Mouse (Mus musculus) heart, postnatal 25 days (tissue): Measurements from ENCODE around the gene Btbd35f17. TPM values are rescaled to one million over a fixed set of nuclear protein-coding genes. Genes with fewer than 3 reads are reported as not detected.
"Not testable (repeated sequence)": the region's sequence is repeated elsewhere in the genome, so short reads cannot be mapped to it uniquely, and the experiment has no call there.

Experiments used
- DNase-seq: peaks from one replicate; pipeline ENCODE4 v3.0.0; 2022; ENCODE audit warnings: low spot score
- intact Hi-C: fragments of 180-260 bp; cut with DNase I; formaldehyde crosslinking; loops from one replicate; pipeline ENCODE4 v1.15.1; 2025
- total RNA-seq, 2 experiments: library from RNA; stranded (reverse); gene quantifications; 2 replicates each; pipeline ENCODE4 v1.2.3; 2021

Btbd35f17 gene
- total RNA-seq = not detected

DNA sequence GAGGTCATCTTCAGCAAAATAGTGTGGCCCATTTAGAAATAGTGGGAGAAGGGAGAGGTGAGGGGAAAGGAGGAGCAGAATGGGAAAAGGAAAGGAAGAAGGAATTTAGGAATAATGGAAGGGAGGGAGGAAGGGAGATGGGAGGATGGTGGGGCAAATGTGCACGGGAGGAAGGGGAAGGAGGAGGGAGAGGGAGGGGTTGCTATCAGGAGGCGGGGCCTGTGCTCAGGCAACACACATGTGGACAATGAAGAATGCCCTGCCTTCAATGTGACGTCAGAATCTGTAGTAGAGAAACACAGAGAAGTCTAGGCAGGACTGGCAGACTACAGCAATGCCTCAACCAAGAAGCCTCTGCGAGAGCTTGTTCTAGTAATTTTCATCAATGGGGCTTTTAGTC, at the start of gene Btbd35f17:
Btbd35f17 (plus strand) TSS at position 301 of the 400 bp plus-strand sequence.
- DNase-seq, intact Hi-C loops: not testable (repeated sequence)

Other genes starting within 250 kb of the Btbd35f17 start
- gene Btbd35f28, start 174.1 kb upstream of the Btbd35f17 start, total RNA-seq = not detected
- gene Btbd35f20, start 79.4 kb upstream of the Btbd35f17 start, total RNA-seq = not detected